Mouse (Mus musculus): Measurements from ENCODE around the gene Odf3l2.

The Odf3l2 gene

GRCm38 (mm10) chr10:79625398-79625797 lies 20.1 kb downstream of the Odf3l2 start:
- no peak for DNase-seq

DNA sequence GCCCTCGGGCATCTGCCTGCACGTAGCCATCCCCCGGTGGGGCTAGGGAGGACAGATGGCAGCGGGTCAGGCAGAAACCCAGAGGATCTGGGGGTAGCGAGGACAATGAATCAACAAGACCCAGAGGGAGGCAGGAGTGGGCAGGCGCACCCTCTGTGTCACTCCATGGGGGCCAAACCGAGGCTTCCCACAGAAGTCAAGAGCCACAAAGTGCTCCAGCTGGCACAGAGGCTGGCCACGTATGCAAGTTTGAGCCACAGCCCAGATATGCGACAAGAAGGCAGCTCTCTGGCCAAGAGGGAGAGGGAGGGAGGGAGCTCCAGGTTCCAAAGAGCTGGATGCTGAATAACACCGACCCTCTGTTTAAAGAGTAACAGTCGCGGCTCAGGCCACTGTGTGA lies 21.6 kb downstream of the Odf3l2 start:
- no peak for DNase-seq

- no peak for DNase-seq
These were observed 29.2 kb downstream of the Odf3l2 start for GRCm38 (mm10) chr10:79616376-79616775.

GRCm38 (mm10) chr10:79615860-79616259 lies 29.7 kb downstream of the Odf3l2 start:
- no peak for DNase-seq

- no peak for DNase-seq
These were observed 31.3 kb downstream of the Odf3l2 start for GRCm38 (mm10) chr10:79614305-79614643.

GRCm38 (mm10) chr10:79613578-79614304 lies 31.8 kb downstream of the Odf3l2 start, which contains the start of gene C2cd4c:
Gene C2cd4c, minus strand, starts transcription at chr10:79614025.
- peak; percentile 80 to 87 for DNase-seq

- DNase-seq = peak; percentile 45 to 66
These were observed 33.1 kb downstream of the Odf3l2 start for GRCm38 (mm10) chr10:79612192-79613135.

GRCm38 (mm10) chr10:79611296-79611695 lies 34.2 kb downstream of the Odf3l2 start:
- no peak for DNase-seq

DNA sequence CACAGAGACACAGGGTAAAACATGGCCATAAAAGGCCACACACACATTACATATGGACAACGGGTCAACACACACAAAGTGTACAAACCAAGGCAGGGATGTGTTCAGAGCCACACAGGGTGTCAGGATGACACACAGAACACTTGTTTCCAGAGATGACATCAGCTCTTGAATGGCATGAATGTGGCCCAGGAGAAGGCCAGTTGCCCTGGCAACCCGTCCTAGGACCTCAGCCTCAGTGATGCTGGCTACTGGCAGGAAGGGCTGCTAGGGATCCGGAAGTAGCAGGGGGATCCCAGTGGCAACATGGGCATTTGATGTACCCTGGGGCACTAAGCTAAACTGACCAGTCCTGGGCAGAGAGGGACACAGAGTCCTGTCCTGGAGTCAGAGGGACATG lies 36.3 kb downstream of the Odf3l2 start:
- DNase-seq = no peak

DNA sequence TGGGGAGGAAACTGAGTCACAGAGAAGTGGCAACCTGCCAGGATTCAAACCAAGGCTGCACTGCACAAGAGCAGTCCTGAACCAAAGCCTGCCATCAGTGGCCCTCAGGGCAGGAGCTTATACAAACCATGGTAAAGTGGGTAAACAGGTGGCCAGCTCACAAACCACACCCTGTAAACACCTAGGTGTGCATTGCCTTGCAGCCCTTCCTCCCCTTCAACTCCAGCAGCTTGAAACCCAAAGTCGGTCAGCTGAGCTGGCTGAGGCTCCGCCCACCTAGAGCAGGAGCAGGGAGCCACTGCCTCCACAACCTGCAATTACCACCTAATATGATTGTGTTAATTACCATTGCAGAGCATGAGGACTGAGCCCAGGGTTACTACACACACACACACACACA lies 37.6 kb downstream of the Odf3l2 start:
- DNase-seq = no peak

GRCm38 (mm10) chr10:79606537-79606936 lies 39.0 kb downstream of the Odf3l2 start:
- no peak for DNase-seq

GRCm38 (mm10) chr10:79597936-79598230 lies 47.7 kb downstream of the Odf3l2 start:
- no peak for DNase-seq

DNA sequence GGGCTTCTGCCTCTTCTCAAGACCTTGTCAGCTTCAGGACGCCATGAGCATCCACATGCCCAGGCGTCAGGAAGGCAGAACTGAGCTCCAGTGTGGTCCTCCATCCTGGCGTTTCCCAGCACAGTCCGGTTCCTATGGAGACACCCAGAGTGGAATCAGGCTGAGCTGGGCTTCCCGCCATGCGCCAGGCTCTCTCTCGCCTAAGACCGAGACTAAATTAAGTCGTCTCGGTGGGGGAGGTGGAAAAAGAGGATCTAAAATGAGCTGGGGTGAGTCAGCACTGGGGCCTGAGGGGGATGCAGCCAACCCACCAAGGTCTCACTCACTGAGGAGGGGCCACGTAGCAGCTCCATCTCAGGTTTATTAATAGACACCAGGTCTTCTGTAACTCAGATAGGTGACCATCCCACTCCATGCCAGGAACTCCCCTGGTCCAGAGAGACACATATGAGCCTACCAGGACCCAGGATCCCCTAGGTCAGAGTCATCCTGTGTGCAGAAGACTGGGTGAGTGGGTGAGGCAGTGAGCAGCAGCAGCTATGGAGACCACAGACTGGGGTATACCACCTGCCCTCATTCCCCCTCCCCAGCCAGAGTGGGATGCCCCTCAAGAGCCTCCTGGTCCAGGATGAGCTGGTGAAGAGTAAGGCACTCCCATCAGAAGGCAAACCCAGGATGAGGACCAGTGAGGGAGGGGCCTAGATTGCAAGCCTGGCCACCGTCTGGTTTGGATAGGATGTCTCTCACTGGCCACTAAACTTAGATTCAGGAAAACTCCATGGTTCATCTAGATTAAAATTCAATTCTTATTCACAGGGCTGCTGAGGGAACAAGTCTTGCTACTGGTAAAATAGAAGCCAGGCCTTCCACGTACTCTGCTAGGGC lies 48.2 kb downstream of the Odf3l2 start:
- no peak for DNase-seq

DNA sequence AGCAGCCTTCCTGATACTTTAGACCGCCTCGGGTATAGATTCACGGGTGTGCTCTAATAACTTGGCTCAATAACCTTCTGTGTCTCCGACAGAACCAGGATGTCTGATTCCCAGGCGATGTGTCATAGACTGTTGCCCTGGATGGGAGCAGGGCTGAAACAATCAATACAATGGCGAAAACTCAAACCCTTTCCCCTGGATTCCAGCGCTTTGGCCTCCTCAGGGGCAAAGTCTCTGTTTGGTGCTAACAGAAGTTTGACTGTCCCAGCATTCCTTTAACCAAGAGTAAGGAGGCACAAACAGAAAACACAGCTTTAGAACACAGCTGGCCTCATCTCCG lies 50.0 kb downstream of the Odf3l2 start:
- DNase-seq = no peak

DNA sequence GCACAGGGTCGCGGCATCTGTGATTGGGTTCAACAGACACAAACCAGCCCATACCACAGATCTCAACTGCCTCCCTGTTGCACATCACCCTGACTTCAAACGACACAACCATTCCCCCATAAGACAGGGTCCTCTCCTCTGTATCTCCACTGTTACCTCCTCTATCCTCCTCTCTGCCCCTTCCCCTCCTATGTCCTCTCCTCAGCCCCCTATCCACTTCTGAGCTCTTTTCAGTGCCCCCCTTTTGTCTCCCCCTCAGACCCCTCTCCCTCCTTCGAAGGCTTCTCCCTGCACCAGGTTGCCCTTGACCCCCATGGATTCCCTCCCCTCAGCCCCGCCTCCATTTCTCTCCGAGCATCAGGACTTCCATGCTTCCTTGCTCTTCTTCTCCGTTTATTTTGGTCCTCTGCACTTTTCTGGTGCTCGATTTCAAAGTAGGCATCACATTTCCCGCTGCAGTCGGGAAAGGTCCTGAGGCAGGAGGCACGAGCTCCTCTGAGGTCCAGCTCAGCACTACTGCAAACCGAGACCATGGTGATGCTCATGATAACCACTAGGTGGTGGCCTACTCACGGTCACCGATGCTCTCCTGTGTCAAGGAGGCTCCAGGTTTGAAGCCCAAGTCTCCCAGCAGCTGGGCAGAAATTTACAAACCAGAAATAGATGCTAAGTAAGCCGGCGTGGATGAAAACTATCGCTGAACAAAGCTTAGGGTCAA lies 50.5 kb downstream of the Odf3l2 start:
- DNase-seq = peak; percentile 66 to 74

DNA sequence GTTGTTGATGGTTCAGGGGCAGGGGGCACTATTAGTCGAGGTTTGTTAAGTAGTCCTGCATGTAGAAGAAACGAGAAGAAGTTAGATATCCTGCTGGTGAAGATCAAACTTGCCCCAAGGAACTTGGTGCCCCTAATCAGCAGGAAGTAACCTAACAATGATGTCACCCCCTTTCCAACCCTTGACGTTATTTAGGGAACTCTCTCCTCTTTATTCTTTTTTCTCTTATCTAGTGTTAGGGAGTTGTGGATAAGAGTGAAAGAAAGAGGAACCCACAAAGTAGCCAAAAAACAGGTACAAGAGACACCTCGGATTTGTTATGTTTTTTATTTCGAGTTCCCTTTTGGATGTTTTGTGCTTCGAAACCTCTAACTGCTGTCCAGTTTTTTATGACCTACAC lies 51.4 kb downstream of the Odf3l2 start:
- DNase-seq = no peak

DNA sequence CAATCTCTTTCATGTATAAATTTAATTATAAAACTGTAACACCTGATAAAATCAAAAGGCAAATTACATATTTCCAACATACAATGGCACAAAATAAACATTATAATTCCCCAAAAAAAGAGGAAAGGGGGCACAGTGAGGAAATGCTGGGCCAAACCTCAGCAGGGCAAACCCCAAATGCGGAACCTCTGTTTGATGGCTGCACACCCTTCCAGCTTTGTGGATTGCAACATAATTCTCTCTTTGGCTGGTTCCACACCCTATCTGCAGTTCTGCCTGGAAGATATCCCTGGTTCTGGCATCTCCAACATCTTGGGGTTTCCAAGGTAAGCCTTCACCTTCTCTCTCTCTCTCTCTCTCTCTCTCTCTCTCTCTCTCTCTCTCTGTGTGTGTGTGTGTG lies 54.8 kb downstream of the Odf3l2 start:
- no peak for DNase-seq

Data from kidney, postnatal 4 days (tissue).